ENCODE assay signal across 8 mouse cellular contexts in genomic region chr3:89266439-89266893, GRCm38 (mm10). TPM values are rescaled to one million over a fixed set of nuclear protein-coding genes. Genes with fewer than 3 reads are reported as not detected.
DNase-seq lines count a peak whose midpoint lies in the region; ATAC-seq lines count a peak whose summit lies in the region.

No protein-coding gene starts in this region.

- H3K9me3 ChIP-seq in forebrain, embryonic 16.5 days (ENCODE audit: control insufficient read depth, low read length) = no peaks in the 10 kb centered on the region
- H3K9me3 ChIP-seq in hindbrain, embryonic 11.5 days (ENCODE audit: control insufficient read depth, low read length) = no peaks in the 10 kb centered on the region

- WGBS in forebrain, embryonic 16.5 days = under 1% methylated on average over 20 of the region's 20 CpGs
- under 1% methylated on average over 20 of the region's 20 CpGs for WGBS in hindbrain, embryonic 11.5 days

- H3K4me1 ChIP-seq in forebrain, embryonic 16.5 days (replicated peaks; ENCODE audit: control insufficient read depth, insufficient read depth, low read length) = peaks cover 27% of the 10 kb centered on the region
- 0 out of 2 replicates have a peak, but pooled peaks cover 6% of the 10 kb centered on the region for H3K4me1 ChIP-seq in hindbrain, embryonic 11.5 days (replicated peaks; ENCODE audit: control insufficient read depth, insufficient read depth, low read length)

- ATAC-seq in forebrain, embryonic 16.5 days = peak; percentile 93
- ATAC-seq in hindbrain, embryonic 11.5 days (ENCODE audit: low FRiP score) = peak; percentile 85

- peak overlapping the region; percentile 65 for H3K4me3 ChIP-seq in forebrain, embryonic 16.5 days (replicated peaks; ENCODE audit: low read length)
- peak overlapping the region; percentile 70 for H3K4me3 ChIP-seq in hindbrain, embryonic 11.5 days (ENCODE audit: low read depth, low read length)

- peak overlapping the region; percentile 92 for H3K9ac ChIP-seq in forebrain, embryonic 16.5 days (replicated peaks; ENCODE audit: low read depth, low read length)
- peak overlapping the region; percentile 87 for H3K9ac ChIP-seq in hindbrain, embryonic 11.5 days (ENCODE audit: low read depth, low read length)

- H3K4me2 ChIP-seq in forebrain, embryonic 16.5 days (ENCODE audit: low read length) = peak overlapping the region; percentile 75
- H3K4me2 ChIP-seq in hindbrain, embryonic 11.5 days (replicated peaks; ENCODE audit: low read depth, low read length) = peak overlapping the region; percentile 91

- no peaks in the 10 kb centered on the region for H3K27me3 ChIP-seq in forebrain, embryonic 16.5 days (replicated peaks; ENCODE audit: control insufficient read depth, insufficient read depth, low read length)
- no peaks in the 10 kb centered on the region for H3K27me3 ChIP-seq in hindbrain, embryonic 11.5 days (ENCODE audit: control insufficient read depth, insufficient read depth, low read length)

- H3K36me3 ChIP-seq in forebrain, embryonic 16.5 days (ENCODE audit: control insufficient read depth, insufficient read depth) = no peaks in the 10 kb centered on the region
- H3K36me3 ChIP-seq in hindbrain, embryonic 11.5 days (ENCODE audit: control insufficient read depth, insufficient read depth, low read length) = no peaks in the 10 kb centered on the region

- peak; percentile 66 for DNase-seq in Muller cell, postnatal 12 days (ENCODE audit: inconsistent ontology term)
- peak; percentile 71 for DNase-seq in cerebellum, adult 11 months
- peak; percentile 89 for DNase-seq in hindbrain, embryonic 11.5 days (ENCODE audit: low spot score)
- peak; percentile 58 to 66 for DNase-seq in layer of hippocampus, postnatal 25 days (ENCODE audit: extremely low spot score in 1 of 2, low spot score in 1 of 2)
- DNase-seq in lung, postnatal 36 days = peak; percentile 90
- peak; percentile 90 to 92 for DNase-seq in right cerebral cortex, postnatal 10 days (ENCODE audit: low spot score in 2 of 2)
- DNase-seq in urinary bladder, postnatal 36 days (ENCODE audit: low spot score in 2 of 2) = peak; percentile 74 to 80

- peak overlapping the region; percentile 62 for H3K27ac ChIP-seq in forebrain, embryonic 16.5 days (ENCODE audit: low read length)
- H3K27ac ChIP-seq in hindbrain, embryonic 11.5 days (ENCODE audit: low read depth, low read length) = peak overlapping the region; percentile 48; the same call in 1 of the 2 replicates

RNA-seq across cellular contexts. Expression of gene Slc50a1, which starts 3.9 kb away (rescaled TPM):
- 38.6 and 41.2 TPM in 2 replicates for polyA plus RNA-seq in forebrain, embryonic 16.5 days (2015; fragmentation: Nextera tagmentation; extraction: Ambion mirVana)
- 35.9 and 37.5 TPM in 2 replicates for polyA plus RNA-seq in hindbrain, embryonic 11.5 days (2014; fragmentation: Nextera tagmentation; extraction: Ambion mirVana)
- total RNA-seq in layer of hippocampus, postnatal 25 days (2021) = 10 to 100 TPM; 39.5 to 49.3 TPM

RNA-seq across cellular contexts. Expression of gene Dpm3, which starts 7.3 kb away (rescaled TPM):
- polyA plus RNA-seq in forebrain, embryonic 16.5 days (2015; fragmentation: Nextera tagmentation; extraction: Ambion mirVana) = 67.0 and 73.5 TPM in 2 replicates
- 75.7 and 82.9 TPM in 2 replicates for polyA plus RNA-seq in hindbrain, embryonic 11.5 days (2014; fragmentation: Nextera tagmentation; extraction: Ambion mirVana)
- 10 to 100 TPM; 51.1 to 71.0 TPM for total RNA-seq in layer of hippocampus, postnatal 25 days (2021)

RNA-seq across cellular contexts. Expression of gene Efna1, which starts 14.5 kb away (rescaled TPM):
- polyA plus RNA-seq in forebrain, embryonic 16.5 days (2015; fragmentation: Nextera tagmentation; extraction: Ambion mirVana) = 8.3 and 9.5 TPM in 2 replicates
- polyA plus RNA-seq in hindbrain, embryonic 11.5 days (2014; fragmentation: Nextera tagmentation; extraction: Ambion mirVana) = 14.0 and 16.4 TPM in 2 replicates
- total RNA-seq in layer of hippocampus, postnatal 25 days (2021) = 1 to 10 TPM; 7.1 to 7.6 TPM

RNA-seq across cellular contexts. Expression of gene Trim46, which starts 20.4 kb away (rescaled TPM):
- 62.5 and 76.1 TPM in 2 replicates for polyA plus RNA-seq in forebrain, embryonic 16.5 days (2015; fragmentation: Nextera tagmentation; extraction: Ambion mirVana)
- polyA plus RNA-seq in hindbrain, embryonic 11.5 days (2014; fragmentation: Nextera tagmentation; extraction: Ambion mirVana) = 9.5 and 9.7 TPM in 2 replicates
- 10 to 100 TPM; 86.4 to 96.0 TPM for total RNA-seq in layer of hippocampus, postnatal 25 days (2021)

RNA-seq across cellular contexts. Expression of gene Krtcap2, which starts 20.7 kb away (rescaled TPM):
- polyA plus RNA-seq in forebrain, embryonic 16.5 days (2015; fragmentation: Nextera tagmentation; extraction: Ambion mirVana) = 187 and 195 TPM in 2 replicates
- 276 and 289 TPM in 2 replicates for polyA plus RNA-seq in hindbrain, embryonic 11.5 days (2014; fragmentation: Nextera tagmentation; extraction: Ambion mirVana)
- 10 to 100 TPM; 79.2 to 87.4 TPM for total RNA-seq in layer of hippocampus, postnatal 25 days (2021)

Comparison
In these comparisons a context has a peak if more than half of its experiments do, and no peak if none do; other contexts are left out.
1. Peak in every context shown above with its lines: DNase-seq, ATAC-seq, H3K4me3 ChIP-seq and H3K27ac ChIP-seq.